ENCODE assay signal across 15 mouse cellular contexts in the genomic region with DNA sequence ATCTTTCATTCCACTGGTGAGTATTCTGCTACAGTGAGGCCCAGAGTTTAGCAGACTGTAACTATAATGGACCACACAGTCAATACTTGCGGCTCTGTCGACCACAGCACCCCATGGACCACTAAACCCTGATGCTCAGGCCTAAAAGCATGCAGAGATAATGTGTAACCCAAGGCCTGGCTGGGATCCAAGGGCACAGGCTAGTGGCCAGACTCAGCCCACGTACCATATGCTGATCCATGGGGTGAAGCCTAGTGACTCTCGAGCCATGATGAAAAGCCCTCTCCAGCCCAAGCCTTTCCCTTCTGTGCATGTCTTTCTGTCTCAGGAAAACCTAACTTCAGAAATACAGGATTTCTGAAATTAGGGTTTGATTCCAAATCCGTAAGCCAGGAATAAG. TPM values are rescaled to one million over a fixed set of nuclear protein-coding genes. Genes with fewer than 3 reads are reported as not detected.
DNase-seq lines count a peak whose midpoint lies in the region; ATAC-seq lines count a peak whose summit lies in the region.
"Had no signal": no experiment of that assay in that cellular context is flagged by ENCODE, and none has a peak within 500 bp of the region (broad histone marks: within the 10 kb centered on the region; RNA-seq: fewer than 3 reads in every experiment).

No protein-coding gene starts in this region.

- H3K27ac ChIP-seq in forebrain, embryonic 15.5 days (replicated peaks), result no peak overlapping the region
- H3K27ac ChIP-seq: limb, embryonic 12.5 days; neural tube, embryonic 12.5 days had no signal

- no peaks in the 10 kb centered on the region for H3K9me3 ChIP-seq in forebrain, embryonic 15.5 days
- H3K9me3 ChIP-seq: limb, embryonic 12.5 days; neural tube, embryonic 12.5 days had no signal

- no peaks in the 10 kb centered on the region for H3K36me3 ChIP-seq in forebrain, embryonic 15.5 days
- H3K36me3 ChIP-seq: neural tube, embryonic 12.5 days had no signal

- 84% methylated on average over 5 of the region's 5 CpGs for WGBS in forebrain, embryonic 15.5 days

- no peak overlapping the region for H3K4me2 ChIP-seq in forebrain, embryonic 15.5 days (replicated peaks)
- H3K4me2 ChIP-seq: limb, embryonic 12.5 days; midbrain, embryonic 11.5 days; neural tube, embryonic 12.5 days had no signal

- no peaks in the 10 kb centered on the region for H3K27me3 ChIP-seq in forebrain, embryonic 15.5 days
- H3K27me3 ChIP-seq: limb, embryonic 12.5 days; neural tube, embryonic 12.5 days had no signal

- peak; percentile 22 for DNase-seq in gastrocnemius, postnatal 10 days
- DNase-seq in gastrocnemius, postnatal 36 days, result no peak
- DNase-seq in ovary, postnatal 36 days (ENCODE audit: low spot score), result peak; percentile 23
- DNase-seq in ovary, postnatal 10 days (ENCODE audit: low spot score), result no peak
- DNase-seq in cerebellum, postnatal 14 days, result peak; percentile 95 to 96
- DNase-seq in kidney, postnatal 4 days, result peak; percentile 65 to 77
- no peak for DNase-seq in right cerebral cortex, postnatal 36 days (ENCODE audit: low spot score in 2 of 2)
- DNase-seq: gastrocnemius, postnatal 25 days; layer of hippocampus, adult 9-11 months; lung, postnatal 14 days had no signal

- no peak overlapping the region for H3K4me3 ChIP-seq in forebrain, embryonic 15.5 days
- H3K4me3 ChIP-seq: limb, embryonic 12.5 days; neural tube, embryonic 12.5 days had no signal

- no peak overlapping the region for H3K9ac ChIP-seq in forebrain, embryonic 15.5 days (replicated peaks)
- H3K9ac ChIP-seq: limb, embryonic 12.5 days; neural tube, embryonic 12.5 days had no signal

- no peak for ATAC-seq in forebrain, embryonic 15.5 days (replicated peaks)
- ATAC-seq: inflammation-experienced regulatory T-cells, adult 6 months had no signal

- H3K4me1 ChIP-seq in forebrain, embryonic 15.5 days, result peaks cover 18% of the 10 kb centered on the region

- intact Hi-C loops in gastrocnemius, postnatal 36 days (cut with DNase I), result no loop called here

RNA-seq across cellular contexts. Expression of gene Rnf144a, which starts 50.2 kb away (rescaled TPM):
- 10 to 100 TPM; 29.0 to 39.4 TPM for total RNA-seq in gastrocnemius, postnatal 10 days (2021)
- 1 to 10 TPM; 5.2 to 6.6 TPM for total RNA-seq in gastrocnemius, postnatal 36 days (2021)
- 39.6 and 40.2 TPM in 2 replicates for polyA plus RNA-seq in forebrain, embryonic 15.5 days (2015; fragmentation: Nextera tagmentation; extraction: Ambion mirVana)

Comparison
In these comparisons a context has a peak if more than half of its experiments do, and no peak if none do; other contexts are left out.
1. DNase-seq: peak in gastrocnemius, postnatal 10 days (single experiment), ovary, postnatal 36 days (single experiment), cerebellum, postnatal 14 days (2 of 2) and kidney, postnatal 4 days (2 of 2); none in gastrocnemius, postnatal 36 days (0 of 2), ovary, postnatal 10 days (single experiment) and right cerebral cortex, postnatal 36 days (0 of 2).